Mouse (Mus musculus) telencephalon, adult 2 months (tissue): ENCODE measurements around the gene 2010111I01Rik.

ENCODE experiments used
- DNase-seq: peaks from one replicate; pipeline ENCODE4 v3.0.0-alpha.2; 2011; ENCODE audit warnings: low read depth, low spot score

The 2010111I01Rik gene

DNA sequence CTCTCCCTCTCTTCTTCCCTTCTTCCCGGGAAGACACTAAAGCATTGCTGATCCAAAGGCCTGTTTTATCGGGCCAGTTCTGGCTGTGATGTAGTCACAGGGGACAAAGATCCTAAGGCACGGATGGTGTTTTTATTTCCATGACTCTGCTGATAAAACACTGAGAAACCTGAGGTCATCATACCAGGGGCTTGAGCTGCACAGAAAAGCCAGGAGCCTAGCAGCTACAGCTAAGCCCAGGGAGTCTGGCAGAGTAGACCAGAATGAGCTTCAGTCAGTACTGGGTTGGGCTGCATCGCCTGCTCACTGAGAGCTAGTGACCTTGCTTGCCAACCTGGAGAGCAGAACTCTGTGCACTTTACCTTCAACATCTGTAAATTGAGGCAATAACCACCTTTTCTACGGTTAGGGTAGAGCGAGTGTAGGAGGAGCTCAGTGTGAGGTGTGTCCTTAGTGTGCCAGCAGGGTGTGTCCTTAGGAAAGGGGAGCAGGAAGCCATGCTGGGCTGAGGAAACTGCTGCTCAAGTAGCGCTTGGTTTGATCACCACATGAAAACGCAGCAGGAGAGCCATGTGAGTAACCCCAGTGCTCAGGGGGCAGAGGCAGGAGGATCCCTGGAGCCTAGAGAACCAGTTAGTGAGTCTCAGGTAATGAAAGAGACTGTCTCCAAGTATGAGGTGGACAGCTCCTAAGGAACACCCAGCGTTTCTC, 186.5 kb downstream of the 2010111I01Rik start:
- no peak for DNase-seq

GRCm38 (mm10) chr13:63152498-63152897, 187.8 kb downstream of the 2010111I01Rik start:
- no peak for DNase-seq

DNA sequence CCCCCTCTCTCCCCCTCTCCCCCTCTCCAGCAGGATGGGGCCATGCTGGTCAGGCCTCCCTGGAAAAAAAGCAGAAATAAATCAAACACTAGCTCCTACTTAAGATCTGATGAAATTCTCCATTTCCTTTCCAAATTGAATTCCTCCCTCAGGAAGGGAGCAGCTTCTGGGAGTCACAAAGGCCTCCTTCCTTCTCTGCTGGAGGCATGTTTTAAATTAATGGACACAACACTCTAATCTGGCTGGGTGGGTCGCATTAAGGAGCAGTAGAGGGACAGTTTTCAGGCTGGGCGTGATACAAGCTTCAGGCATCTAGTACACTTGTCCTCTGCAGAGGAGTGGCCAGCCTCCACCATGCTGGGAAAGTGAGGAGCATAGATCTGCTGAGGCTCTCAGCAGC, 188.7 kb downstream of the 2010111I01Rik start:
- DNase-seq = no peak

GRCm38 (mm10) chr13:63154851-63155571, 190.3 kb downstream of the 2010111I01Rik start:
- DNase-seq = peak; percentile 70

DNA sequence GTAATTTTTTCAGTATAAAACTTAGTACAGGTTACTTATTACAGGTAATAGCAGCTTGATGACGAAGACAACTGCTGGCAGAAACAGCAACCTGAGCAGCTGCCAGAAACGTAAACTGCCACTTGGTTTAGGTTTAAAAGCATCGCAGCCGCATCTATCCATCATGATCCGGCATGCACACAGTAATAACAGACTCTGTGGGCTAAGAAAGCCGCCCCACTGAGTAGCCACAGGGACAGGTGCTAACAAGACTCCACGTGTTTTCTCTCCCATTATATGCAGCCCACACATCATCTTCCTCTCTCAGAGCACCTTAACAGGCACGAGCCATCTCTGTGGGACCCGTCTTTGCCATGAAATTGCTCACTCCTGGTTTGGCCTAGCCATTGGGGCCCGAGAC, 191.6 kb downstream of the 2010111I01Rik start:
- DNase-seq = no peak

- DNase-seq = no peak
Measured at GRCm38 (mm10) chr13:63170282-63171073, 205.8 kb downstream of the 2010111I01Rik start.

- no peak for DNase-seq
Measured at GRCm38 (mm10) chr13:63171347-63172096, 206.8 kb downstream of the 2010111I01Rik start.

DNA sequence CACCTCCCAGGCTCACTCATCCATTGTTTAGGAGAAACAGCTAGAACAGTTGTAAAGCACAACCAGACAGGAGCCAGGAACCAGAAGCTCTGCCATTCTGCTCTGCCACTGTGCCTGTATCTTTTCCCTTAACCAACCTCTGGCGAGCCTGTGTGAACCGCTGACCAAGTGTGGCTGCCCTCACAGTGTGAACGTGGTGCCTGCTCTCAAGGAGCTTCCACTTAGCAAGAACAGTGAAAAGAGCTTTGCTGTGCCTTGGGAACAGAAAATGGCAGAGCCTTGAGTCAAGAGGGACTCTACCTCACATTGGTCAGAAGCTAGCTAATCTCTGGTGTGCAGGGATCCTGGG, 207.4 kb downstream of the 2010111I01Rik start:
- DNase-seq = no peak

- DNase-seq = no peak
Measured at GRCm38 (mm10) chr13:63174252-63175020, 209.7 kb downstream of the 2010111I01Rik start.

DNA sequence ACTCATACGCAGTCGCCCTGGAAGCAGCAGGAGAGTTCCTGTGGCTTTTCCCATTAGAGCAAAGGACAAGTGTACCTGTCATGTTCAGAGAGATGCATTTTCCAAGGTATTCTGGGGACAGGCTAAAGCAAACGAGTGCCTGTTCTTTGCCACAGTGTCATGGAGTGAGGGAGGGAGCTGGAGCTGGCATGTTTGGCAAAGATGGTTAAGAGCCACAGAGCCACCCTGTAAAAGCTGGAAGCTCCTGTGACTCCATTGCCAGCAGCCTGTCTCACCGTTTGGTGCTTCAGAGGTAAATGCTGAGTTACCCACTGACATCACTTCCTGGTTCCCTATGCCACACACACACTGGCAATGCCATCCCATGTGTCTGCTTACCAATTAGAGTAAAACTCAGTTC, 211.4 kb downstream of the 2010111I01Rik start:
- DNase-seq = no peak

GRCm38 (mm10) chr13:63177232-63177631, 212.5 kb downstream of the 2010111I01Rik start:
- DNase-seq = peak; percentile 58

DNA sequence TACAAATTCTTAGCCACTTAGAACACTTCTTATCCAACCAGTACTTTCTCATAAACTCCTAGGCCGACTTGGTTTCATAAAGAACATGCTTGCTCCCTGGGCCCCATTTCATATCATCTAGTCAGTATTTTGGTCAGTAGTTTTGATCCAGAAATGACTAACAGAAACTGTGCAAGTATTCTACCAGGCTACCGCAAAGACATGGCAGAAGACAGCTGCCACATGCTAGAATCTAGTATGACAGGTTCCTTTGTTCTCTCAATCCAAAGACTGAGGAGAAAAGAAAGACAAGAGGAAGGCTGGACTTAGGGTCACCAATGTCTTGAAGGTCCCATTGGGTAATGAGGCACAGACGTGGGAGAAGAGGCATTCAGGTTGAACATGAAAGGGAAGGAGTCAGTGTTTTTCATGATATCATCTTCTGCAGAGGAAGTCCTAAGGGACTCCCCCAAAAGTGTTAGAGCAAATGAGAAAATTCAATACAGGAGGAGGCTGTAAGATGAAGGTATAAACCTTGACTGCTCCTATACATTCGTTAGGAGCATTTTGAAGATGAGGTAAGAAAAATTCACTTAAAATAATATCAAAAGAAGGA, 216.0 kb downstream of the 2010111I01Rik start:
- no peak for DNase-seq

DNA sequence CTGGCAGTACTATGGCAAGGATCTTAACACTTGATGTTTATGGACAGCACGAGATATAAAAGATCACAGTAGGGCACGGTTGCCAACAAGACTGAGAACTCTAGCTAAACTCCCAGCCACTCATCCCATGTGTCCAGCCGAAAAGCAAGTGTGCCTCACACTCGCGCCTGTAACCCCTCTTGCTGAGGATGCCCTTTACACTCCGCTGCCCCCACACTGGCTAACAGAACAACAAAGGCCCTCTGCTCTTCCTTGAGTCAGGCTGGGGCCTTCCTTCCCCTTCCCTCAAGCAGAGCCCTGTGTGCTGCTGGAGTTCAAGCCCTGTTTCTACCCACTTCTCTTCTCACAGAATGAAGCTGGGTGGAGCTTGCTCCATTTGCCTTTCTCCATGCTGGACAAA, 220.3 kb downstream of the 2010111I01Rik start:
- DNase-seq = no peak

DNA sequence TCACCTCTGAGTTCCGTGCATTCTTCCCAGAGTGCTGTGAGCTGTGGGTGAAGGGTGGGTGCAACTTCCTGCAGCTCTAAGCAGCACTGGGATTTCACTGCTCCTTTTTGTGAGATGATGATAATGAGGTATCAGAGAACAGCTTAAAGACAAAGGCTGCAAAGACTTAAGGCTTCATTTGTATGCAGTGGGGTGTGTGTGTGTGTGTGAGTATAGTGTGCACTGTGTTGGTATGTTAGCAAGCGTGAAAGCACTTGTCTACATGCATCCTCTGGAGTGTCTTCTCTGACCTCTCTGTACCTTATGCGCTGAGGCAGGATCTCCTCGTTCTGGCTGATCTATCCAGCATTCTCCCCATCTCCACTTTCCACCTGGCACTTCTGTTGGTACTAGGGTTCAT, 221.5 kb downstream of the 2010111I01Rik start:
- DNase-seq = no peak

DNA sequence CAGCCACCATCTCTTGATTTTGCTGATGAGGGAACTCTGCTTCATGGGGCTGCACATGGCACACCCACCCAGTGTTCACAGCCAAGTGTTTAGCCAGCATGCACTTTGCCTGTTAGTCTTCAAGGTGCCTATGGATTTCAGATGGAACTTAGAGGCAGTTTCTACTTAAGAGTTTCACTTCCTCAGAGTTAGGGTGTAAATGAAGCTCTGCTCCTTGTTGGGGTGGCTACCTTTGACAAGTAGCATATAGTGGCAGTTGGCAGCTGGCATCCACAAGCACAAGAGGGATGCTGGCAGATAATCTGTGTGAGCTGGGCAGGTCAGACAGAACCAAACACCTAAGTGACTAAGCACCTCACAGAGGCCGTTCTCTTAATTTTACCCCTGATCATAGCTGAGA, 221.9 kb downstream of the 2010111I01Rik start:
- no peak for DNase-seq

DNA sequence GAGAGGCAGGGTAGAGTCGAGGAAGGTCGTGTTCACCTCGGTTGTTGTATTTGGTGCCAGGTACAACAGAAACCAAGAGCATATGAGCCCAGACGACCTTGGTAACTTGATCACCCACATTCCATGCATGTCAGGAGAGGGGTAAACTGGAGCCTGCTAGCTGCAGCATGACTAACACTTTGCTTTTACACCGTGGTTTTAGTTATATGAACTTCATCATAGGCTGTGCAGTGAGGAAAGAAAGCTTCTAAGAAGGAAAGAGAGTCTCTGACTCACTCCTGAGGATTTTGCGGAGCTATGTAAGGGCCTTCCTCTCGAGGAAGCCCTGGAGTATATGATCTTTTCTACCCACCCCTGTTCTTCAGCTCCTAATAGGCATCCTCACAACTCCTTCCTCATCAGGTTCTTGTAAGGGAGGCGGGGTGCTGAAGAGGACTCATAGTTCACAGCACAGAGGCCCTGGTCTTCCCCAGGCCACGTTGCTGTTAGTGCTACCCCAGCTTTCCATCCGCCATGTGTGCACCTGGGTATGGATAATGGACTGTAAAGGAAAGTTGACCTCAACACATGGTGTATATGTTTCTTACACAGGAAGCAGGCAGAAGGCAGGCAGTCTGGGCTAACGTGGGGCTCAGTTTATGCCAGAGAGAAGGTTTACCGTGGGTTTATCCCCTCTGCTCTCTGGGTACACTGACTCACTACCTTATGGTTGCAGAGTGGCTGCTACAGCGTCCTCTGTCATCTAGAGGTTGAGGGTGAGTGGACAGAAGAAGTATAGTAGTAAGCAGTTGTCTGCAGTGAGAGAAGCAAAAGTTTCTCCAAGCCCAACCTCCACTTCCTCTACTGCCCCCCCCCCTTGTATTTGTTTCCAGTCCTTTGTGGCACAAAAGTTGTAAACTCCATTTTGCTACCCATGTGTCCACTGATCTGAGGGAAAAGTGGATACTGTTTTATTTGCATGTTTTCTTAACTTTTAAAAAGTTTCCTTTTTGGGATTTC, 222.8 kb downstream of the 2010111I01Rik start:
- DNase-seq = no peak

- no peak for DNase-seq
Measured at GRCm38 (mm10) chr13:63188306-63188705, 223.6 kb downstream of the 2010111I01Rik start.

DNA sequence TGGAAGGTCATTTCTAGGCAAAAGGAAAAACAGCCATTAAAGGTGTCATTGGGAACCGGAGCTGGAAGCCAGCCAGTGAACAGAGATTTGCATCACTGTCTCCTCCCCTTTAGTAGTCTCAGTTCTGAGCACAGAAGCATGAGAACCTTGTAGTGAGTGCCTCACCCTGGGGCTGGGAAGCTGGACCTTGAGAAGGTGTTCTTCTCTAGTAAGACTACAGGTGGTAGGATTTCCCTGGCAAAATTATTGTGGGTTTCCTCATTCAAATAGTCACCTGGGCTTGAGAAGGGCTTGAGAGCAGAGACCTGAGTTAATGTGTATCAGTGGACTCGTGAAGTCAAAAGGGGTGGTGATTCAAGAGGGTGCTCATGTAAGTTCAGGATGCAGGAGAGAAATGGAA, 224.1 kb downstream of the 2010111I01Rik start:
- DNase-seq = no peak

- DNase-seq = no peak
Measured at GRCm38 (mm10) chr13:63193423-63193822, 228.7 kb downstream of the 2010111I01Rik start.
